In genomic region chr3:41574720-41575435, GRCm38 (mm10) we compare ENCODE assay signal across 11 mouse cellular contexts. TPM values are rescaled to one million over a fixed set of nuclear protein-coding genes. Genes with fewer than 3 reads are reported as not detected.
A peak's percentile ranks its signal among the peaks of the same experiment; 100 is the strongest.
DNase-seq lines count a peak whose midpoint lies in the region; ATAC-seq and TF ChIP-seq lines count a peak whose summit lies in the region.
"Had no signal": no experiment of that assay in that cellular context is flagged by ENCODE, and none has a peak within 500 bp of the region (broad histone marks: within the 10 kb centered on the region; RNA-seq: fewer than 3 reads in every experiment).

No protein-coding gene starts in this region.

- TF ChIP-seq POLR2A in limb, embryonic 14.5 days (IDR thresholded peaks at IDR 0.05; ENCODE audit: borderline replicate concordance, extremely low read depth, insufficient read depth, insufficient read length): no peak

- H3K4me2 ChIP-seq in limb, embryonic 14.5 days (replicated peaks; ENCODE audit: low read depth, low read length, severe bottlenecking): no peak overlapping the region
- H3K4me2 ChIP-seq: forebrain, embryonic 13.5 days had no signal

- H3K27ac ChIP-seq in limb, embryonic 14.5 days (replicated peaks; ENCODE audit: low read depth, low read length): no peak overlapping the region
- H3K27ac ChIP-seq: forebrain, embryonic 13.5 days had no signal

- no peak overlapping the region for H3K4me3 ChIP-seq in limb, embryonic 14.5 days (replicated peaks; ENCODE audit: low read length)
- H3K4me3 ChIP-seq: forebrain, embryonic 13.5 days had no signal

- H3K27me3 ChIP-seq in limb, embryonic 14.5 days (ENCODE audit: control insufficient read depth, insufficient read depth, low read length): no peaks in the 10 kb centered on the region
- H3K27me3 ChIP-seq: forebrain, embryonic 13.5 days had no signal

- 41% methylated on average over 7 of the region's 7 CpGs for WGBS in limb, embryonic 14.5 days

- no peaks in the 10 kb centered on the region for H3K36me3 ChIP-seq in limb, embryonic 14.5 days (ENCODE audit: control insufficient read depth, insufficient read depth, low read length)

- no peaks in the 10 kb centered on the region for H3K9me3 ChIP-seq in limb, embryonic 14.5 days (ENCODE audit: control insufficient read depth, low read length)
- H3K9me3 ChIP-seq: forebrain, embryonic 13.5 days had no signal

- DNase-seq in adrenal gland, postnatal 10 days: peak; percentile 52
- DNase-seq in adrenal gland, postnatal 4 days (ENCODE audit: low spot score in 2 of 2): no peak
- peak; percentile 18 for DNase-seq in lung, postnatal 14 days
- DNase-seq in lung, postnatal 4 days: no peak
- peak; percentile 45 for DNase-seq in heart, postnatal 4 days
- no peak for DNase-seq in limb, embryonic 14.5 days (ENCODE audit: low spot score)
- no peak for DNase-seq in right cerebral cortex, postnatal 4 days
- DNase-seq: cerebellum, postnatal 25 days had no signal

- peak; percentile 62; the same call in 1 of the 2 replicates for ATAC-seq in limb, embryonic 14.5 days (ENCODE audit: low FRiP score, low read depth)
- no peak for ATAC-seq in erythroid progenitor cell, adult 5-6 weeks (replicated peaks; ENCODE audit: low FRiP score, poor library complexity, severe bottlenecking)
- ATAC-seq: forebrain, embryonic 13.5 days; hindbrain, embryonic 16.5 days had no signal

- peaks cover 9% of the 10 kb centered on the region; the same call in 1 of the 2 replicates for H3K4me1 ChIP-seq in limb, embryonic 14.5 days (ENCODE audit: control insufficient read depth, insufficient read depth, low read length)

- H3K9ac ChIP-seq in limb, embryonic 14.5 days (ENCODE audit: low read depth, low read length, severe bottlenecking): no peak overlapping the region
- H3K9ac ChIP-seq: forebrain, embryonic 13.5 days had no signal

RNA-seq across cellular contexts. Expression of gene Jade1, which starts 19.3 kb away (rescaled TPM):
- 10 to 100 TPM; 43.5 to 51.6 TPM for total RNA-seq in adrenal gland, postnatal 10 days (2021)
- 10 to 100 TPM; 57.5 to 59.7 TPM for total RNA-seq in adrenal gland, postnatal 4 days (2021)
- 10 to 100 TPM; 37.8 to 43.5 TPM for total RNA-seq in heart, postnatal 4 days (2021)
- 8.8 and 9.1 TPM in 2 replicates for polyA plus RNA-seq in limb, embryonic 14.5 days (2012; rRNA removed)
- 12.8 and 13.7 TPM in 2 replicates for polyA plus RNA-seq in limb, embryonic 14.5 days (2014; fragmentation: Nextera tagmentation; extraction: Ambion mirVana)
- 35.0 and 40.2 TPM in 2 replicates for total RNA-seq in erythroid progenitor cell, adult 5-6 weeks (2015; ENCODE audit: low replicate concordance)
- 34.0 and 38.2 TPM in 2 replicates for total RNA-seq in erythroid progenitor cell, adult 5-6 weeks (2017; ENCODE audit: low replicate concordance)

Comparison
In these comparisons a context has a peak if more than half of its experiments do, and no peak if none do; other contexts are left out.
1. DNase-seq: peak in adrenal gland, postnatal 10 days (single experiment), lung, postnatal 14 days (single experiment) and heart, postnatal 4 days (single experiment); none in adrenal gland, postnatal 4 days (0 of 2), lung, postnatal 4 days (0 of 2), limb, embryonic 14.5 days (single experiment) and right cerebral cortex, postnatal 4 days (single experiment).